Mouse (Mus musculus): Measurements from ENCODE around the gene Tfpi. TPM values are rescaled to one million over a fixed set of nuclear protein-coding genes. Genes with fewer than 3 reads are reported as not detected.

The Tfpi gene
- polyA plus RNA-seq (2012; rRNA removed), result 4.4 and 5.1 TPM in 2 replicates

DNA sequence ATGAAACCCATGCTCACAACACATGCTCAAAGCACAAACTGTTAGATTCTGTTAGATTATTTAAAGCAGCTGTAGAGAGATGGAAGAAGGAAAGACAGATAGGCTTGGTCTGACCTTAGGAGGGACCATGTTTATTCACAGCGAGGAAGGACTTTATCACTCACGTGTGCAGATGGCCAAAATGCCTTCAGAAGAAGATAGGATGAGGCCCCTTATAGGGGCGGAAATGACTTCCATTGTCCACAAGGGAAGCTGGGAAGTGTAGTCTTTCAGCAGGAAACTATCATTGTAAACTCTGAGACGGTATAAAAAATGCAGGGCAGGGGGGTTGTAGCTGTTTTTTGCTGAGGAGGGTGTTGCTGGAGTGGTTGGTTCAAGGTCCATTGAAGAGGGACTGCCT is at the start of gene Tfpi:
Gene Tfpi, minus strand, starts transcription at position 199 of the 400 bp plus-strand sequence.
- Histone ChIP-seq H3K4me1 (ENCODE audit: control insufficient read depth, insufficient read depth, insufficient read length) (no peaks in the 10 kb centered on the region; the same call in 1 of the 2 replicates), H3K27me3 (ENCODE audit: control insufficient read depth, insufficient read depth, low read length) (no peaks in the 10 kb centered on the region), H3K27ac (ENCODE audit: insufficient read depth, low read length) (no peak within 1 kb of the TSS), H3K36me3 (ENCODE audit: control insufficient read depth, insufficient read depth, low read length) (no peaks in the 10 kb centered on the region), H3K4me3 (ENCODE audit: extremely low read depth, insufficient read depth, insufficient read length) (no peak within 1 kb of the TSS; the same call in 1 of the 2 replicates)
- WGBS, result 48% methylated on average over 4 of the region's 4 CpGs
- no peak for DNase-seq (ENCODE audit: low read depth in 1 of 2, low spot score in 2 of 2)
- TF ChIP-seq CTCF (IDR thresholded peaks at IDR 0.05; ENCODE audit: extremely low read depth, insufficient read depth, insufficient read length, insufficient replicate concordance) (no peak), POLR2A (IDR thresholded peaks at IDR 0.05; ENCODE audit: low read depth, low read length) (no peak)

DNA sequence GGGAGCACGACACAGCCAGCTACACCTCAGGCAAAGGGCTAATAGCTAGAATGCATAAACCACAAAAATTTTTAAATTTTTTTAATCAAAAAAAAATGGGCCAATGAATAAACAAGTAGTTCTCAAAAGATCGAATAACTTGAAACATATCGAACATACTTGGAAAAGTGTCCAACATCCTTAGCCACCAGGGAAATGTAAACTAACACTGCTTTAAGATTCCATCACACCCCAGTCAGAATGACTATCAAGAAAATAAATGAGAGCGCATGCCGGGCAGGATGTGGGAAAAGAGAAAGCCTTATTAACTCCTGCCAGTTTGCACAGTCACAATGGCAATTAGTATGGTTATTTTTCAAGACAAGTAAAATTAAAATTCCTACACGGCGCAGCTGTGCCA is 49.6 kb upstream of the Tfpi start:
- WGBS, result 91% methylated on average over 7 of the region's 7 CpGs
- no peak for DNase-seq (ENCODE audit: low read depth in 1 of 2, low spot score in 2 of 2)
- TF ChIP-seq POLR2A (IDR thresholded peaks at IDR 0.05; ENCODE audit: low read depth, low read length), result no peak
- no peak for TF ChIP-seq CTCF (IDR thresholded peaks at IDR 0.05; ENCODE audit: extremely low read depth, insufficient read depth, insufficient read length, insufficient replicate concordance)
- H3K27ac ChIP-seq (ENCODE audit: insufficient read depth, low read length), result no peak overlapping the region
- no peaks in the 10 kb centered on the region for H3K4me1 ChIP-seq (ENCODE audit: control insufficient read depth, insufficient read depth, insufficient read length)
- no peaks in the 10 kb centered on the region for H3K27me3 ChIP-seq (ENCODE audit: control insufficient read depth, insufficient read depth, low read length)
- no peaks in the 10 kb centered on the region for H3K36me3 ChIP-seq (ENCODE audit: control insufficient read depth, insufficient read depth, low read length)
- H3K4me3 ChIP-seq (ENCODE audit: extremely low read depth, insufficient read depth, insufficient read length), result no peak overlapping the region

DNA sequence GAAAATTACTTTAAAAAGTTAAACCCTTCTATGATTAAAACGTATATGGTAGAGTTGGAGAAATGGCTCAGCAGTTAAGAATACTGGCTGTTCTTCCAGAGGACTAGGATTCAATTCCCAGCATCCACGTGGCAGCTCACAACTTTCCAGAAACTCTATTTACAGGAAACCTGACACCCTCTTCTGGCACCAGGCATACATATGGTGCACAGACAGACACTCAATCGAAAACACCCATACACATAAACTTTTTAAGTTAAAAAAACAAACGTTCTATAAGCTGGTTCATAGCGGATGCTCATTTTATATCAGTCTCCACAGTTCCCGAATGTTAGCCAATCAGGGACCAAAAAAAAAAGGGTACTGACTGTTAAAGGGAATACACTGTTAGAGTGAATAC is 49.2 kb upstream of the Tfpi start:
- 84% methylated on average over 6 of the region's 6 CpGs for WGBS
- Histone ChIP-seq H3K4me1 (ENCODE audit: control insufficient read depth, insufficient read depth, insufficient read length) (no peaks in the 10 kb centered on the region), H3K27ac (ENCODE audit: insufficient read depth, low read length) (no peak overlapping the region), H3K36me3 (ENCODE audit: control insufficient read depth, insufficient read depth, low read length) (no peaks in the 10 kb centered on the region), H3K4me3 (ENCODE audit: extremely low read depth, insufficient read depth, insufficient read length) (no peak overlapping the region), H3K27me3 (ENCODE audit: control insufficient read depth, insufficient read depth, low read length) (no peaks in the 10 kb centered on the region)
- TF ChIP-seq POLR2A (IDR thresholded peaks at IDR 0.05; ENCODE audit: low read depth, low read length) (no peak), CTCF (IDR thresholded peaks at IDR 0.05; ENCODE audit: extremely low read depth, insufficient read depth, insufficient read length, insufficient replicate concordance) (no peak)
- no peak for DNase-seq (ENCODE audit: low read depth in 1 of 2, low spot score in 2 of 2)

DNA sequence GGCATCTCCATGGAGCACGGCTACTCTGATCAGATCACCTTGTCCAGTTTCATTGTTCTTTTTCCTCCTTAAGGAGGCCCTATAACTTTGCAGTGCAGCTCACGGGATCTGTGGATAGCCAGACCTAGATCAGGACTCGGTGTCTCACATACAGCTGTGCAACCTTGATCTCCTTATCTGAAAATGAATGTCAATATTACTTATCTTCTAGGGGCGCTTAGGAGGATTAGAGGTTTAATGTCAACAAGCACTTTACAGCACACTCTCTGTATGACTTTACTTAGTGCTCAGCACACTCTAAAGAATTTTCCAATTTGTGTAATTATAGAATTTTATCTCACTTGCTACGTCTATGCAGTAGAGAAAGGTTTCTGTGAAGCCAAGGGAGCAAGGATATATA is 48.5 kb upstream of the Tfpi start:
- no peak for DNase-seq (ENCODE audit: low read depth in 1 of 2, low spot score in 2 of 2)
- TF ChIP-seq POLR2A (IDR thresholded peaks at IDR 0.05; ENCODE audit: low read depth, low read length) (no peak), CTCF (IDR thresholded peaks at IDR 0.05; ENCODE audit: extremely low read depth, insufficient read depth, insufficient read length, insufficient replicate concordance) (no peak)
- H3K27ac ChIP-seq (ENCODE audit: insufficient read depth, low read length), result no peak overlapping the region
- H3K36me3 ChIP-seq (ENCODE audit: control insufficient read depth, insufficient read depth, low read length), result no peaks in the 10 kb centered on the region
- WGBS, result 85% methylated on average over 5 of the region's 5 CpGs
- no peaks in the 10 kb centered on the region for H3K27me3 ChIP-seq (ENCODE audit: control insufficient read depth, insufficient read depth, low read length)
- H3K4me3 ChIP-seq (ENCODE audit: extremely low read depth, insufficient read depth, insufficient read length), result no peak overlapping the region
- H3K4me1 ChIP-seq (ENCODE audit: control insufficient read depth, insufficient read depth, insufficient read length), result no peaks in the 10 kb centered on the region

DNA sequence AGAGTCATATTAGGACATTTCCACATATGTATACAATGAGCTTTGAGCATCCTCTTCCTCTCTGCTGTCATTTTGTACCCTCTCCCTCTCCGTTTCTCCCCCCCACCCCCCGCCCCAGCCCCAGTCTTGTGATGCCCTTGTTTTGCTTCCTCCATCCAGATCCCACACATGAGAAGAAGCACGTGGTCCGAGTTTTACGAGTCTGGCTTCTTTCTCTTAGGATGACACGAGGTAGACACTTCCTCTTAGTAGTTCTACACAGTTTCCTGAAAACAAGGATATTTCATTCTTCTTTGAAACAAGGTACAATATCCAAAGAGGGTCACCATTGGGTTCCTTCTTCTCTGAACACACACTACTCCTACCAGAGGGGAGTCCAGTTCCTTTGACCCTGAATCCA is 47.4 kb upstream of the Tfpi start:
- DNase-seq (ENCODE audit: low read depth in 1 of 2, low spot score in 2 of 2), result no peak
- no peak overlapping the region for H3K27ac ChIP-seq (ENCODE audit: insufficient read depth, low read length)
- no peaks in the 10 kb centered on the region for H3K4me1 ChIP-seq (ENCODE audit: control insufficient read depth, insufficient read depth, insufficient read length)
- no peaks in the 10 kb centered on the region for H3K27me3 ChIP-seq (ENCODE audit: control insufficient read depth, insufficient read depth, low read length)
- TF ChIP-seq CTCF (IDR thresholded peaks at IDR 0.05; ENCODE audit: extremely low read depth, insufficient read depth, insufficient read length, insufficient replicate concordance), result no peak
- WGBS, result 35% methylated on average over 6 of the region's 6 CpGs
- no peak overlapping the region for H3K4me3 ChIP-seq (ENCODE audit: extremely low read depth, insufficient read depth, insufficient read length)
- H3K36me3 ChIP-seq (ENCODE audit: control insufficient read depth, insufficient read depth, low read length), result no peaks in the 10 kb centered on the region

DNA sequence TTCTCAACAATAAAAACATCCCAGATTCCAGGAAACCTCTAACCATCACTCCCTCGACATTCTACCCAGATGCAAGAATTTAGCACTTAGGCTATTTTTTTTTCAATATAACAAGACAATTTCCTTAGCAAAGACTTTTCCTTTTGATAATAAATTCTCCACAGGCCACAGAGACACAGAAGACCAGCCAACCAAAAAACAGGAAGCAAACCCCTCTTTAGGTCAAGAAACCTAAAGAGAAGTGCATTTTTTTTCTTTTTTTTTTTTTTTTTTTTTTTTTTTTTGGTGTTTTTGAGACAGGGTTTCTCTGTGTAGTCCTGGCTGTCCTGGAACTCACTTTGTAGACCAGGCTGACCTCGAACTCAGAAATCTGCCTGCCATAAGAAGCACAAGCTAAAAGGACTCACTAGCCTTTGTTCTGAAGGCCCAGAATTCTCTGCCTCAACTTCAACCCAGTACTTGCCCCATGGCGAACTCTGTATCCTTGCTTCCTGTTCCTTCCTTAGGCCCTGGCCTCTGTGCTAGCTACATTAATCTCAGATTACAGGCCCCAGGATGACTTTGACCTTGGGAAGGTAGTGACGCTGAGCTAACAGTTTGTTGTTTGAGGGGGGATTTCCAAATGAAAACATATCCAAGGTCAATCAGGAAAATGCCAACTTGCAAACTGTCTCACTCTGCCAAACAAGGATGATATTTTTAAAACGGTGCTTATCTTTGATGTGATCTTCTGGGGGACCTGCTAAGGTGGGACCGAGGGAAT is 46.7 kb upstream of the Tfpi start:
- no peaks in the 10 kb centered on the region for H3K4me1 ChIP-seq (ENCODE audit: control insufficient read depth, insufficient read depth, insufficient read length)
- WGBS, result 49% methylated on average over 6 of the region's 6 CpGs

DNA sequence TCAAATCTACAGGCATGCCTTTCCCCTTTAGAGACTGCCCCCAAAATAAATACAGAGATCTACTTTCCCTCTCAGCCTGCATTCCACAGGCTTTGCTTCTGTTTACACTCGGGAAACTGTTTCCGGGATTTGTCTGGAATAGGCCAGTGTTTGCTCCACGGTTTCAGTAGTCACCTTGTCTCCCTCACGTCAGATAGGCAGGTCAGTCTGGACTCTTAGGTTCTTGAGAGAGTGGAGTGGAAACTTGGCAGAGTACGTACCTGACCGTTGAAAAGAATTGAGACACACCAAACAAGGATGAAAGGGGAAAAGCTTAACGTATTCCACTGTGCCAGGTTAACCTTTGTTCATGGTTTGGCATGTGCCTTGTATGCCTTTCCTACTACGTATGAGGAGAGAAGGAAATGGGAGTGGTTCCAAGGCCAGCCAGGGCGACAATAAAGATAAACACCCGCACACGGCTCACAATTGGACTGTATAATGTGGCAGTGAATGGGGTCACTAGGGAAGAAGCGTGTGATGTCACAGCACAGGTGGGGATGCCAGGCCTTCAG is 43.0 kb upstream of the Tfpi start:
- TF ChIP-seq CTCF (IDR thresholded peaks at IDR 0.05; ENCODE audit: extremely low read depth, insufficient read depth, insufficient read length, insufficient replicate concordance) (no peak), POLR2A (IDR thresholded peaks at IDR 0.05; ENCODE audit: low read depth, low read length) (no peak)
- no peak for DNase-seq (ENCODE audit: low read depth in 1 of 2, low spot score in 2 of 2)
- peak overlapping the region; percentile 57 for H3K27ac ChIP-seq (ENCODE audit: insufficient read depth, low read length)

More for the DNA sequence above, 46.7 kb upstream of the Tfpi start:
- no peak for DNase-seq (ENCODE audit: low read depth in 1 of 2, low spot score in 2 of 2)
- H3K27ac ChIP-seq (ENCODE audit: insufficient read depth, low read length), result no peak overlapping the region
- no peak overlapping the region for H3K4me3 ChIP-seq (ENCODE audit: extremely low read depth, insufficient read depth, insufficient read length)
- TF ChIP-seq CTCF (IDR thresholded peaks at IDR 0.05; ENCODE audit: extremely low read depth, insufficient read depth, insufficient read length, insufficient replicate concordance) (no peak), POLR2A (IDR thresholded peaks at IDR 0.05; ENCODE audit: low read depth, low read length) (no peak)
- no peaks in the 10 kb centered on the region for H3K27me3 ChIP-seq (ENCODE audit: control insufficient read depth, insufficient read depth, low read length)
- no peaks in the 10 kb centered on the region for H3K36me3 ChIP-seq (ENCODE audit: control insufficient read depth, insufficient read depth, low read length)

More for the DNA sequence above, 43.0 kb upstream of the Tfpi start:
- Histone ChIP-seq H3K4me1 (ENCODE audit: control insufficient read depth, insufficient read depth, insufficient read length) (no peaks in the 10 kb centered on the region), H3K27me3 (ENCODE audit: control insufficient read depth, insufficient read depth, low read length) (no peaks in the 10 kb centered on the region), H3K36me3 (ENCODE audit: control insufficient read depth, insufficient read depth, low read length) (no peaks in the 10 kb centered on the region), H3K4me3 (ENCODE audit: extremely low read depth, insufficient read depth, insufficient read length) (no peak overlapping the region)
- whole genome bisulfite sequencing, result 82% methylated on average over 12 of the region's 12 CpGs
